Mouse (Mus musculus) bone marrow macrophage, adult 2 months (primary cell): ENCODE measurements around the gene Gm38394.

ENCODE experiments used
- CTCF ChIP-seq: IDR thresholded peaks from 2 replicates; pipeline ENCODE4 v1.5.1; 2012; ENCODE audit warnings: low read depth, mild to moderate bottlenecking, low read length, moderate library complexity
- POLR2A ChIP-seq: IDR thresholded peaks from 2 replicates; pipeline ENCODE4 v1.6.1; 2012; ENCODE audit warnings: mild to moderate bottlenecking, low read depth, low read length, borderline replicate concordance

DNA sequence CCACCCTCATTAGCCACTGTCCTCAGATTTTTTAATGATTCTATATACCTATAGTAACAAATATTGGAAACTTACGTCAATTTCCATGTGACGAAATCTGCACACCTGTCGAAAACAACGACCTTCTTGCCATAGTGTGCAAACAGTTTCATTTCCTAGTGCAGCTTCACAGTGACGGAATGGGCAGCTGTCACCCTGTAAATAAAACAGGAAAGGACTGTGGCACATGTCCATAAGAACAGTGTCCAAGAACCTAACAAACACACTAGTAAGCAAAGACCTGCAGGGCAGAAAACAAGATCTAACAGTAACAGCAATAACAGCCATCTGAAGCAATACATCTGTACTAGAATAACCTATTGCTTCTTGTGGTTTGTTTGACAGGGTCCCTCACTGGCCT is 15.5 kb downstream of the Gm38394 start:
- no peak for TF ChIP-seq POLR2A
- no peak for TF ChIP-seq CTCF
